Mouse (Mus musculus) forebrain, embryonic 12.5 days (tissue): ENCODE results near the gene Snu13. TPM values are rescaled to one million over a fixed set of nuclear protein-coding genes. Genes with fewer than 3 reads are reported as not detected.

Source experiments
- ATAC-seq: fragments of 200-750 bp; cut with Nextera tagmentation; 2 replicates; pipeline ENCODE4 v1.8.0; 2017; ENCODE audit warnings: moderate TSS enrichment; ENCODE audit not compliant: low FRiP score
- H3K27ac ChIP-seq: fragments of 300-500 bp; sonication (generic); 2 replicates; pipeline ENCODE4 v1.5.1; 2016; ENCODE audit warnings: mild to moderate bottlenecking
- H3K27me3 ChIP-seq: fragments of 300-500 bp; sonication (generic); 2 replicates; pipeline ENCODE4 v1.6.1; 2016; ENCODE audit warnings: mild to moderate bottlenecking
- H3K36me3 ChIP-seq: fragments of 300-500 bp; sonication (generic); replicated peaks from 2 replicates; pipeline ENCODE4 v1.6.1; 2016; ENCODE audit warnings: mild to moderate bottlenecking
- H3K4me1 ChIP-seq: fragments of 300-500 bp; sonication (generic); 2 replicates; pipeline ENCODE4 v1.6.1; 2016
- H3K4me2 ChIP-seq: fragments of 300-500 bp; sonication (generic); 2 replicates; pipeline ENCODE4 v1.6.1; 2016; ENCODE audit warnings: mild to moderate bottlenecking, moderate library complexity
- H3K4me3 ChIP-seq: fragments of 300-500 bp; sonication (generic); replicated peaks from 2 replicates; pipeline ENCODE4 v1.5.1; 2016; ENCODE audit warnings: mild to moderate bottlenecking
- H3K9ac ChIP-seq: fragments of 300-500 bp; sonication (generic); 2 replicates; pipeline ENCODE4 v1.6.1; 2016; ENCODE audit warnings: mild to moderate bottlenecking
- H3K9me3 ChIP-seq: fragments of 300-500 bp; sonication (generic); 2 replicates; pipeline ENCODE4 v1.6.1; 2016
- WGBS: fragments of 180-500 bp; shearing (Covaris S2); methylation state at CpG from one replicate; pipeline ENCODE4 v1.1.7; 2016; 5-methylcytosine and 5-hydroxymethylcytosine counted together
- polyA plus RNA-seq: library from polyadenylated mRNA; unstranded; fragments of >200 nt; fragmentation: Nextera tagmentation; extraction: Ambion mirVana; gene quantifications from 2 replicates; pipeline ENCODE4 v1.2.1, GENCODE M21; 2016

Snu13 gene
- polyA plus RNA-seq, 1 experiment from 2014 or later: 210 TPM

DNA sequence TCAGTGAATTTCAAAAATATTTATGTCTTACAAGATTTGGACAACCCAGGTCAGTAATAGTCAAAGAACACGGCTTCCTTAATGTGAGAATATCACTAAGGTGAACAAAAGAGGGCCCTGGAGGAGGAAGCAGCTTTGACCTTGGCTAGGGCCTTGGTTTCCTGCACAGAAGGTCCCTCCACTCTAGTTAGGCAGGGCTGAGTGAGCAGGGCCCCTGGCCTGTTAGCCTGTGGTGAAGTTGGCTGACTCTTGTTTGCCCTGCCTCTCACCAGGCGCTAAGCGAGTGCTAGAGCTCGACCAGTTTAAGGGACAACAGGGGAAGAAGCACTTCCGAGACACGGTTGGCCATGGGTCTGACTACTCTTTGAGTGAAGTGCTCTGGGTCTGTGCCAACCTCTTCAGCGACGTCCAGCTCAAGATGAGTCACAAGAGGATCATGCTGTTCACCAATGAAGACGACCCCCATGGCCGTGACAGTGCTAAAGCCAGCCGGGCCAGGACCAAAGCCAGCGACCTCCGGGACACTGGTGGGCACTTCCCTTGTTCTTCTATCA is 24.8 kb downstream of the Snu13 start:
- no peak overlapping the region for H3K4me3 ChIP-seq
- H3K4me2 ChIP-seq: no peak overlapping the region
- no peaks in the 10 kb centered on the region for H3K27me3 ChIP-seq
- 92% methylated on average over 13 of the region's 13 CpGs for WGBS
- no peaks in the 10 kb centered on the region for H3K9me3 ChIP-seq
- no peak overlapping the region for H3K9ac ChIP-seq
- no peak for ATAC-seq
- no peak overlapping the region for H3K27ac ChIP-seq
- no peaks in the 10 kb centered on the region for H3K4me1 ChIP-seq
- peaks cover 68% of the 10 kb centered on the region for H3K36me3 ChIP-seq

DNA sequence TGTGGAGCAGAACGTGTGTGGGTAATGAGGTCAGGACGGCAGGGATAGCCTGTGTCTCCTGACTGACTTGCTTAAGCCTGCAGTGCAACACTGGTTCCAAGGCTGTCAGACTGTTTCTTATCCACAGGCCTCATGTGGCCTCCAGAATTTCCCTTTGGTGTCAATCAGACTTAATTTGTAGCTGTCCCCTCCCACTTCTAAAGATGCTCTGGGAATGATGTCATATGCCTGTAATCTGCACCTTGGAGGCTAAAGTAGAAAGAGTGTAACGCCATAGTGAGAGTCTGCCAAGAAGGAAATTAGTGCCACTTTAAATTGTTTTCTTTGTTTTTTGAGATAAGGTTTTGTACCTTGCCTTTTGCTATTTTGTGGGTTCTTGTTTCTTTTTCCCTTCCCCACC is 28.1 kb downstream of the Snu13 start:
- no peak for ATAC-seq
- WGBS: 86% methylated on average over 3 of the region's 3 CpGs

DNA sequence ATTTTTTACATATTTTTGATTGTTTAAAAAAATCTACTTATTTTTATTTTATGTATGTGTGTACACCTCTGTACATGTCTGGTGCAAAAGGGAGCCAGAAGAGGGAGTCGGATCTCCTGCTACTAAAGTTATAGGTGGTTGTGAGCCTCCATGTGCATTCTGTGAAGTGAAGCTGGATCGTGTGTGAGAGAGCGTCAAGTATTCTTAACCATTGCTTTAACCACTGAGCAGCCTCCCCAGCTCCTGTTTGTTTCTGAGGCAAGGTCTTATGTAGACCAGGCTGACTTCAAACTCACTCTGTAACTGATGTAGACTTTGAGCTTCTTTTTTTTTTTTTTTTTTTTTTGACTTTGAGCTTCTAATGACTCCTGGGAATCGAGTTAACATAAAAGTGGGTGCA is 29.9 kb downstream of the Snu13 start:
- H3K9ac ChIP-seq: no peak overlapping the region
- H3K4me1 ChIP-seq: peaks cover 22% of the 10 kb centered on the region
- no peak overlapping the region for H3K4me3 ChIP-seq
- WGBS: 75% methylated on average over 4 of the region's 4 CpGs
- no peak overlapping the region for H3K4me2 ChIP-seq
- H3K27me3 ChIP-seq: no peaks in the 10 kb centered on the region
- ATAC-seq: no peak
- H3K27ac ChIP-seq: no peak overlapping the region
- H3K36me3 ChIP-seq: peaks cover 18% of the 10 kb centered on the region
- H3K9me3 ChIP-seq: no peaks in the 10 kb centered on the region

More for the DNA sequence above, 28.1 kb downstream of the Snu13 start:
- peaks cover 18% of the 10 kb centered on the region for H3K4me1 ChIP-seq
- no peaks in the 10 kb centered on the region for H3K9me3 ChIP-seq
- no peaks in the 10 kb centered on the region for H3K27me3 ChIP-seq
- H3K27ac ChIP-seq: no peak overlapping the region
- H3K4me3 ChIP-seq: no peak overlapping the region
- peaks cover 35% of the 10 kb centered on the region for H3K36me3 ChIP-seq
- no peak overlapping the region for H3K4me2 ChIP-seq
- no peak overlapping the region for H3K9ac ChIP-seq

DNA sequence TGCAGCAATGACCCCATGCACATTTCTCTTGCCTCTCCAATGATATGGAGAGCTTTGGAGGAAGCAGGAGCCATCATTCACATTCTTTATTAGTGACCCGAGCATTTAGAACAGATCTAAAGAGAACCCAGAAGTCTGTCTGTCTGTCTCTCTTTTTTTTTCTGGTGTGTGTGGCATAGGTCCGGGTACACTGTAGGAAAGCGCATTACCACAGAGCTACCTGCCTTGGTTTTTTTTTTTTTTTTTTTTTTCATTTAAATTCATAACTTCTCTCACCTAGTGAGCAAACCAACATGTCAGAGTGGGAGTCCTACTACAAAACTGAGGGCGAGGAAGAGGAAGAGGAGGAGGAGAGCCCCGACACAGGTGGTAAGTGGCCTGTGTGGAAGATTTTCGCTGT is 30.6 kb downstream of the Snu13 start:
- WGBS: 20% methylated on average over 6 of the region's 6 CpGs

DNA sequence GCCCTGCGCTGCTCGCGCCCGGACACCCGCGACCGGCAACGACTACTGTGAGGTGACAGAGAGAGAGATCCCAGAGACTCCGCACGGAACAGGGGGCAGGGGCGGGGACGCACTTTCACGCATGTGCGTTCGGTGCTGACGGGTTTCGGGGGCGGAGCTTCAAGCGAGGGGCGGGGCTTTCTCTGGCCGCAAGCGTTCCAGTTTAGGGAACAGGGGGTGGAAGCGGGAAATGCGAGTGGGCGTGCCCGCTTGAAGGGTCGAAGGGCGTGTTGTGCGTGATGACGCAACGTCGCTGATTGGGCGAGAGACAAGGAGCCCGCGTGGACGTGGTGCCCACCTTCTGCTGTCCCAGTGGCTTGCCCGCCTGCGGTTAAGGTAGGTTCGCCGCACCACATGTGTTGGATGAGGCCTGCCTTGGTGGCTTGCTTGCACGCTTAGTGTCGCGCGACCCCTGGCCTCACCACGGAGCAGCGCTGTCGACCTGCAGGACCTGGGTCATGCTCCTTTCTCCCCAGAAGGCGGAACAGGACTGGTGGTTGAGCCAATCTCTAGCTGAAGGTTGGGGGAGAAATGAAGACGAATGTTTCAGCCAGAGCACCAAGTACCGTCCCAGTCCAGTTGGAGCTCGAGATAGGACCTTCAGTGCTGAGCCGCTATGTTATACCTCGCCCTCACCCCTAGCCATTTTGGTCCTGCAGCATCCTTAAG is 31.1 kb downstream of the Snu13 start:
- Histone ChIP-seq H3K4me3 (peak overlapping the region; percentile 92), H3K4me2 (peak overlapping the region; percentile 94), H3K9ac (peak overlapping the region; percentile 94), H3K27me3 (no peaks in the 10 kb centered on the region), H3K36me3 (peaks cover 18% of the 10 kb centered on the region), H3K9me3 (no peaks in the 10 kb centered on the region), H3K27ac (peak overlapping the region; percentile 74), H3K4me1 (peaks cover 22% of the 10 kb centered on the region)
- ATAC-seq: peak; percentile 97
- WGBS: under 1% methylated on average over 53 of the region's 53 CpGs

More for the DNA sequence above, 30.6 kb downstream of the Snu13 start:
- H3K4me1 ChIP-seq: peaks cover 22% of the 10 kb centered on the region
- no peaks in the 10 kb centered on the region for H3K9me3 ChIP-seq
- peak overlapping the region; percentile 94 for H3K9ac ChIP-seq
- peaks cover 18% of the 10 kb centered on the region for H3K36me3 ChIP-seq
- peak overlapping the region; percentile 70 for H3K27ac ChIP-seq
- no peak for ATAC-seq
- peak overlapping the region; percentile 92 for H3K4me3 ChIP-seq
- peak overlapping the region; percentile 94 for H3K4me2 ChIP-seq
- H3K27me3 ChIP-seq: no peaks in the 10 kb centered on the region

DNA sequence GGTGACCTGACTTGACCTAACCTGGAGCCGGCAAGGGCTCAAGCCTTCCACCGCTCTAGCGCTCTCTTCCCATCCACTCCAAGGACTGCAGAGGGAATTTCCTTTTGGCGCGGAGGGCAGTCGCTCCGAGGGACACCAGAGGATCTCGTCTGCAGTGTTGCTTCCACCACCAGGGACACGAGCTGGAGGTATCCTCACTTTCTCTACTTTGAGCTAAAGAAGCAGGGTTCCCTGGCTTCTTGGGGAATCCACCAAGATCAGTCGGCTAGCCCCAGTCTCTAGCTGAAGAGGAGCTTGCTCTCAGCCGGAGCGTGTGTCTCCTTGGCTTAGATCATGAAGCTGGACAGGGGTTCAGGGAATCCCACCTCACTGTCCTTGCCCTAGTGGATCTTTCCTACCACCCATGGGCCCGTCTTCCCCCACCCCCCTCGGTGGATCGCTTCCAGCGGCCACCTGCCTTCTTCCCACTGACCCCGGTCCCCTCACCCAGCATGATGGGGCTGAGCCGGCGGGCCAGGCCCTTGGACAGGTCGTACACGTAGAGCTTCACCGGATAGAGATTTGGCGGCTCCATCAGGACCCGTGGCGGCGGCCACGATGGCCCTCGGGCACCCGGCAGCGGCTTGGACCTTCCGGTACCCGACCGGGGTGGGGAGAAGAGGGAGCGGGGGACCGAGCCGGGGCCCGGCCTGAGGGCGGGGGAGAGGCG is 31.9 kb downstream of the Snu13 start:
- H3K4me3 ChIP-seq: peak overlapping the region; percentile 92
- H3K4me2 ChIP-seq: peak overlapping the region; percentile 94
- H3K9ac ChIP-seq: peak overlapping the region; percentile 94
- ATAC-seq: no peak
- H3K27me3 ChIP-seq: no peaks in the 10 kb centered on the region
- no peaks in the 10 kb centered on the region for H3K9me3 ChIP-seq
- under 1% methylated on average over 39 of the region's 39 CpGs for WGBS
- peaks cover 22% of the 10 kb centered on the region for H3K4me1 ChIP-seq
- peaks cover 18% of the 10 kb centered on the region for H3K36me3 ChIP-seq
- H3K27ac ChIP-seq: peak overlapping the region; percentile 74

DNA sequence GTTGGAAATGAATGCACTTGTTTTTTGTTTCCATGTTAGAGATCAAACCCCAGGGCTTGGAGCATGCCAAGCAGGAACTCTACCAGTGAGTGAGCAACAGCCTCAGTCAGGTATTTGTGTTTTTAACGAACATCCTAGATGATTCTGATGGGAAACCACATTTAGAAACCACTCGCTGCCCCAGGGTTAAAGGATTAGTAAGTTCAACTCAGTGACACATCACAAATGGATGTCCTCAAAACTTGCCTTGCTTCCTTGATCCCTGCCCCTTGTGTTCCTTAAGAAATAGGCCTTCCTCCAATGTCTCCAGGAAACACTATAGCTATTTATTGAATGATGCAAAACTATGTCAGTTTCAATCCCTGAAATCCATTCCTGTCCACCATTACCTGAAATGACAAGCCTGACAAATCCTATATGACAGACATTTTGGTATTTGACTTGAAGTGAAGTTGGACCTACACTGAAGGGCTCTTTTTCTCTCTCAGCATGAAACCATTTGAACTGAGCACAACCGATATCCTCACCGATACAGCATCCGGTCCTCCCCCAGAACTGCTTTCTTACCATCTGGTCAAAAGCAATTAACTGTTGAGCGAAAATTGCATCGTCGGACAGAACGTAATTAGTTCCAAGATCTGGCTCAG is 32.5 kb downstream of the Snu13 start:
- Histone ChIP-seq H3K27ac (no peak overlapping the region), H3K27me3 (no peaks in the 10 kb centered on the region), H3K36me3 (peaks cover 15% of the 10 kb centered on the region), H3K9ac (peak overlapping the region; percentile 94), H3K4me1 (peaks cover 22% of the 10 kb centered on the region), H3K4me3 (peak overlapping the region; percentile 92), H3K4me2 (peak overlapping the region; percentile 94), H3K9me3 (no peaks in the 10 kb centered on the region)
- 16% methylated on average over 9 of the region's 9 CpGs for WGBS
- ATAC-seq: no peak

DNA sequence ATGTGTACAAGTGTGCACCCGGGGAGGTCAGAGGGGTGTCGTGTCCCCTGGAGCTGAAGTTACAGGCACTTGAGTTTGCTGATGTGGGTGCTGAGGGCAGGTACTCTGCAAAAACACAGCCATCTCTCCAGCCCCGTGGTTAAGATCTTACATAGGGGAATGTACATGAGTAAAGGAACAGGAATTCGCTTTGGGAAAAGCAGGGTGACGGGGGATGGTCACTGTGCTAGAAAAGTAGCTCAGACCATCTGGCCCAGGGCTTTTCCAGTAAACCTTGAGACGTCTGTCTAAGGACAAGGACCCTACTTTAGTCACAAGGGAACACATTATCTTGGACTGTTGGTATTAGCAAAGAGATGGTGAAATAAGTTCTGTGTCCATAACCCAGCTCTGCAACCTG is 35.5 kb downstream of the Snu13 start:
- Histone ChIP-seq H3K27ac (no peak overlapping the region), H3K27me3 (no peaks in the 10 kb centered on the region), H3K9ac (no peak overlapping the region), H3K36me3 (0 out of 2 replicates have a peak, but pooled peaks cover 5% of the 10 kb centered on the region), H3K9me3 (no peaks in the 10 kb centered on the region), H3K4me2 (no peak overlapping the region), H3K4me1 (peaks cover 21% of the 10 kb centered on the region), H3K4me3 (no peak overlapping the region)
- ATAC-seq: no peak
- 89% methylated on average over 6 of the region's 6 CpGs for WGBS

DNA sequence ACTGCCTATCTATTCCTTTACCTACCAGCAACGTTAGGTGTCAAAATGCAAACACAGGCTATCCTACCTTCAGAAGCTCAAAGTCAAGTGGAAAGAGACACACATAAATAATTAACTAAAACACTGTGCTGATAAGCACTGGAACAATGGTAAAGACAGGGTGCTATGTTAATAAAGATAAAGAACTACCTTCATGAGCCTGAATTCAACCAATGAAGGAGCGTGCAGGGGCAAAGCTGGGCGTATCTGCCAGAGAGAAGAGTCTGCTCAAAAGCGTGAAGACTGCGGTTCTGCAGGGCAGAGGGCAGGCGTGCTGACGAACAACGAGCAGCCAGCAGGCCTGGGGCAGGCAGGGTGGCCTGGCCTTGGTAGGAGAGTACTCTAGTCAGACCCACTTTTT is 43.1 kb downstream of the Snu13 start:
- Histone ChIP-seq H3K36me3 (peaks cover 31% of the 10 kb centered on the region), H3K4me1 (no peaks in the 10 kb centered on the region), H3K4me2 (no peak overlapping the region), H3K4me3 (no peak overlapping the region), H3K9me3 (no peaks in the 10 kb centered on the region), H3K27me3 (no peaks in the 10 kb centered on the region), H3K9ac (no peak overlapping the region), H3K27ac (no peak overlapping the region)
- no peak for ATAC-seq
- 90% methylated on average over 8 of the region's 8 CpGs for WGBS

DNA sequence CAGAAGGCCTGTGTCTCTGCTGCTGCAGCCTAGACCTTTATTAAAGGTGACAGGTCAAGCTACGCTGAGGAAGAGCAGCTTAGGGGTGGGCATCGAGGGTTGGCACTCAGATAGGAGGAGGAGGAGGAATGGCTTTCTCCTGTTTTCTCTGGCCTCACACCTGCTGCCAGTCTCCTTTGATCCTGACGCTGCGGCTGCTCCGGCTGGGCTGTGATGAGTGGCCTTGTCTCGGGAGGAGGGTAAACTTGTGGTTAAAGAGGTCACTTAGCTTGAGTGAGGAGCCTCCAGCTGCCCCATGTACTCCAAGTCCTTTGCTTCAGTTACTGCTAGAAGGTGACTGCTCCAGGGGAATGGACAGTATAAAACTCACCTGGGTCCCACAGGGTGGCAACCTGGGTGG is 53.4 kb downstream of the Snu13 start:
- Histone ChIP-seq H3K9me3 (no peaks in the 10 kb centered on the region), H3K4me3 (no peak overlapping the region), H3K27ac (no peak overlapping the region), H3K27me3 (no peaks in the 10 kb centered on the region), H3K36me3 (peaks cover 56% of the 10 kb centered on the region), H3K4me1 (peaks cover 5% of the 10 kb centered on the region), H3K4me2 (no peak overlapping the region), H3K9ac (no peak overlapping the region)
- no peak for ATAC-seq
- WGBS: 93% methylated on average over 6 of the region's 6 CpGs

DNA sequence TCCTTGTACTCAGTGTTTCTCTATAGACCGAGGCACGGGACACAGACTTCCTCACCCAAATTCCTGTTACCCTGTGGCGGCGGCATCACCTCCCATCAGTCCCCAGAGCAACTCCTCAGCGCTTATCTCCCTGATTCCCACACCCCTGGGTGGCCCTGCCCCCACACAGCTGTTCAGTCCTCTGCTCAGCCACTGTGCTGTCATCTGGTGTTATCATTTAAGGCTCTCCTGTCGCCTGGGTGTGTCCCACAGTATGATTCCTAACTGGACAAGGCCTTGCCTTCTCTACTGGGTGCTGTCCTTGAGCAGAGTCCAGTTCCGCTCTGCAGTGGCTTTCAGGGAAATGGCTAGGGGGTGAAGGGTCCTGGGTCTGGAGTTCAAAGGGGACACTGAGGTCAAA is 56.8 kb downstream of the Snu13 start:
- H3K4me2 ChIP-seq: no peak overlapping the region
- peaks cover 24% of the 10 kb centered on the region for H3K36me3 ChIP-seq
- ATAC-seq: no peak
- H3K4me1 ChIP-seq: peaks cover 10% of the 10 kb centered on the region
- H3K27me3 ChIP-seq: no peaks in the 10 kb centered on the region
- 63% methylated on average over 7 of the region's 7 CpGs for WGBS
- peak overlapping the region; percentile 2; the same call in 1 of the 2 replicates for H3K9ac ChIP-seq
- no peaks in the 10 kb centered on the region for H3K9me3 ChIP-seq
- no peak overlapping the region for H3K27ac ChIP-seq
- no peak overlapping the region for H3K4me3 ChIP-seq
